Mouse (Mus musculus) neural tube, embryonic 12.5 days (tissue): ENCODE data around the gene 4921517D22Rik. TPM values are rescaled to one million over a fixed set of nuclear protein-coding genes. Genes with fewer than 3 reads are reported as not detected.

Experiments
- ATAC-seq: fragments of 200-750 bp; cut with Nextera tagmentation; 2 replicates; pipeline ENCODE4 v1.8.0; 2017; ENCODE audit warnings: low read depth, mild to moderate bottlenecking, moderate TSS enrichment, moderate library complexity; ENCODE audit not compliant: low FRiP score
- H3K27ac ChIP-seq: fragments of 300-500 bp; sonication (generic); 2 replicates; pipeline ENCODE4 v1.5.1; 2016
- H3K27me3 ChIP-seq: fragments of 300-500 bp; sonication (generic); replicated peaks from 2 replicates; pipeline ENCODE4 v1.6.1; 2016; ENCODE audit warnings: mild to moderate bottlenecking
- H3K36me3 ChIP-seq: fragments of 300-500 bp; sonication (generic); 2 replicates; pipeline ENCODE4 v1.6.1; 2016; ENCODE audit warnings: mild to moderate bottlenecking
- H3K4me1 ChIP-seq: fragments of 300-500 bp; sonication (generic); 2 replicates; pipeline ENCODE4 v1.6.1; 2016
- H3K4me2 ChIP-seq: fragments of 300-500 bp; sonication (generic); replicated peaks from 2 replicates; pipeline ENCODE4 v1.6.1; 2016; ENCODE audit warnings: mild to moderate bottlenecking
- H3K4me3 ChIP-seq: fragments of 300-500 bp; sonication (generic); 2 replicates; pipeline ENCODE4 v1.5.1; 2016
- H3K9ac ChIP-seq: fragments of 300-500 bp; sonication (generic); 2 replicates; pipeline ENCODE4 v1.6.1; 2016; ENCODE audit warnings: mild to moderate bottlenecking
- H3K9me3 ChIP-seq: fragments of 300-500 bp; sonication (generic); 2 replicates; pipeline ENCODE4 v1.6.1; 2016; ENCODE audit warnings: mild to moderate bottlenecking
- WGBS: fragments of 180-500 bp; shearing (Covaris S2); methylation state at CpG from one replicate; pipeline ENCODE4 v1.1.7; 2016; 5-methylcytosine and 5-hydroxymethylcytosine counted together
- polyA plus RNA-seq: library from polyadenylated mRNA; unstranded; fragments of >200 nt; fragmentation: Nextera tagmentation; extraction: Ambion mirVana; gene quantifications from 2 replicates; pipeline ENCODE4 v1.2.1, GENCODE M21; 2016

4921517D22Rik gene
- polyA plus RNA-seq, 1 experiment from 2014 or later: not detected

- 91% methylated on average over 7 of the region's 7 CpGs for WGBS
- no peak overlapping the region for H3K4me3 ChIP-seq
- H3K9ac ChIP-seq: no peak overlapping the region
- no peak for ATAC-seq
- peaks cover 91% of the 10 kb centered on the region for H3K36me3 ChIP-seq
- H3K4me1 ChIP-seq: no peaks in the 10 kb centered on the region
- H3K4me2 ChIP-seq: no peak overlapping the region
- no peaks in the 10 kb centered on the region for H3K9me3 ChIP-seq
- no peak overlapping the region for H3K27ac ChIP-seq
- no peaks in the 10 kb centered on the region for H3K27me3 ChIP-seq
These were observed 56.1 kb downstream of the 4921517D22Rik start for GRCm38 (mm10) chr13:59637800-59638199.

Other genes starting within 250 kb of the 4921517D22Rik start
- gene Agtpbp1, start 108.9 kb downstream of the 4921517D22Rik start, polyA plus RNA-seq: 37.3 and 44.7 TPM in 2 replicates
- gene Naa35, start 108.8 kb downstream of the 4921517D22Rik start, polyA plus RNA-seq: 125 and 128 TPM in 2 replicates
- 101 and 105 TPM in 2 replicates for gene Golm1, start 18.3 kb downstream of the 4921517D22Rik start, polyA plus RNA-seq
- 0.06 TPM in 1 of 2 replicates, not detected in the other for gene Spata31d1a, start 16.2 kb upstream of the 4921517D22Rik start, polyA plus RNA-seq
- gene Spata31d1b, start 18.2 kb upstream of the 4921517D22Rik start, polyA plus RNA-seq: not detected in 2 replicates
- gene Spata31d1d, start 37.6 kb upstream of the 4921517D22Rik start, polyA plus RNA-seq: not detected in 2 replicates
- 0.09 TPM in 1 of 2 replicates, not detected in the other for gene 1700014D04Rik, start 52.6 kb upstream of the 4921517D22Rik start, polyA plus RNA-seq
- 125 and 126 TPM in 2 replicates for gene Isca1, start 75.7 kb upstream of the 4921517D22Rik start, polyA plus RNA-seq
- not detected in 2 replicates for gene Gm49354, start 88.1 kb upstream of the 4921517D22Rik start, polyA plus RNA-seq
- 55.2 and 61.7 TPM in 2 replicates for gene Tut7, start 129.0 kb upstream of the 4921517D22Rik start, polyA plus RNA-seq